Mouse (Mus musculus) frontal cortex, postnatal 36 days (tissue): Measurements from ENCODE around the gene Slc35b3.

Experiments used
- DNase-seq, 2 experiments: peaks; one replicate each; pipeline ENCODE4 v3.0.0; 2022; ENCODE audit warnings: low spot score in 2 of 2

Slc35b3 gene

GRCm38 (mm10) chr13:38938433-38938832, 22.2 kb downstream of the Slc35b3 start:
- DNase-seq, result no peak

DNA sequence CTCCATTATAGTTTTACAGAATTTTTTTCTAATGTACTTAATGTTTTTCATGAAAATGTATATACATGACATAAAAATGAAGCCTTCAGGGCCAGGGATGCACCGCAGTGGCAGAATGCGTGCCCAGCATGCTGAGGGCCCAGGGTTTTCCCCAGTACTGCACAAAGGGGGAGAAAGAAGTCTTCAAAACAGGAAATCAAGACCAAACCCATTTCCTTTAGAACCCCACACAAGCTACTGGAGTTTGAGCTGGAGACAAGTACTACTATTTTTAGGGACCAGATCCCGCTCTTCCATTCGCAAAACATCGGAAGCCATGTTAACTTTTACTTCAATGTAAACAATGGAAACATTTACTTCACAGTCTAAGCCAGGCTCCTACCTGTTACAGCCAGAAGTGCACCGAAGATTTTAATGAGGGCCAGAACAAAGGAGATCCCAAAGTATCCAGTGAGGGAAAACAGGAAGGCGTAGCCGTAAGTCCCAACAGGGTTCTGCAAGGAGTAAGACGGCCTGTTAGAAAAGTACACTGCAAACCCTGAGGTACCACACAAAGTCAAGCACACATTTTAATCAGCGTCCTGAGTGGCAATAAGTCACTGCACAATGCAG, 23.7 kb downstream of the Slc35b3 start:
- DNase-seq, result no peak

DNA sequence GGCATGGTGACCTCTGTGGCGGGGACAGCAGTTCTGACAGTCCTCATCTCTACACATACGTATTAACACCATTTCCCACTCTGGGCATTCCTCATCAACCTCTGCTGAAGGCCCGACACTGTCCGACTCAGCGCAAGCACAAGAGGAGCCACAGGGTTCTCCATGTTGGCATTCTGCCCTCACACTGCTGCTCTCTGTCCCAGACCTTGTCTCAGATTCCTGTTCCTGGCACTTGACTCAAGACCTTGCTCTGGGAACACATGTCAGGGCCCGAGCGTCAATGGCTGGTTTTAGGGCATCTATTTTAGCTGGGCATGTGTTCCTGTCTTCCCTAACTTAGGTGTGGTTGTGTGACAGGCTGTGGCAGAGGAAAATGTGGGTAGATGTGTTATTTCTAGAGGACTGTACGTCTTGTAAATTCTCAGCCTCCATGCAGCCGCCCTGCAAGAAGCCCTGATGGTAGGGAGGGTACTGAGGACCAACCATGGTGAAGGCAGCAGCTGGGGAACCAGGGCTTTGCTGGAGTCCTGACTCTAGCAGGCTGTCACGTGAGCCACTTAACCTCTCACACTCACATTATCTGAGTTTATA, 24.7 kb downstream of the Slc35b3 start:
- peak in 1 of 2 experiments; percentile 19 for DNase-seq

GRCm38 (mm10) chr13:38929843-38930578, 30.7 kb downstream of the Slc35b3 start:
- no peak for DNase-seq

- no peak for DNase-seq
Observed at GRCm38 (mm10) chr13:38922676-38923075, 38.0 kb downstream of the Slc35b3 start.

- DNase-seq, result no peak
Observed at GRCm38 (mm10) chr13:38921306-38921705, 39.4 kb downstream of the Slc35b3 start.

DNA sequence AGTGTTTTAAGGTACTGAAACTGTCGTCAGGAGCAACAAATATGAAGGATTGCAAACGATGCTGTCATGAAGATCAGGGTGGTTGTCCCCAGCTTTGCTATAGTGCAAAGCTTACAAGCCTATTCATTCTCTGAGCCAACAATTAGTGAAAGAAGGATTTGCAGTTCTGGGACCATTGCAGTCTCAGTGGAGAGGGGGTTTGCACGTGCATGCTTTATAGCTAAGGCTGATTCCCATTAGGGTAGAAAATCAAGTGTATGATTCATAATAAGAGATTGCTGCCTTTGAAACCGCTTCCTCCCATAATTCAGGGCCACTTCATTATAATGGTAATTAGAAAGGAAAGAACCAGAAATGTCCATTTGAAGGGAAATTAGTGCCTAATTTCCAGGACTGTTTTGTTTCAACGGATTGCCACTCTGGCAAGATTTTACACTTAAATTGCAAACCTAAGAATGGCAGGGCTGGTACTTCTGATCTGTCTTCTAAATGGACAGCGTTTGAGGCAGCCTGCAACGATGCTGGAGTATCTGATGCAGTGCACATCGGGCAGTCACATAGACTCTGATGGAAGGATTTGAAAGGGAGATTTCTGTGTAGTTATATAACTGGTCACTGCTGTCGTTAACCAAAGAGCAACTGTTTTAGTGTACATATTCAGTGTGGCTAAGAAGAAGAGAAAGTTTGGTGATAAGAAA, 42.3 kb downstream of the Slc35b3 start:
- no peak for DNase-seq

- no peak for DNase-seq
Observed at GRCm38 (mm10) chr13:38917556-38917955, 43.1 kb downstream of the Slc35b3 start.

DNA sequence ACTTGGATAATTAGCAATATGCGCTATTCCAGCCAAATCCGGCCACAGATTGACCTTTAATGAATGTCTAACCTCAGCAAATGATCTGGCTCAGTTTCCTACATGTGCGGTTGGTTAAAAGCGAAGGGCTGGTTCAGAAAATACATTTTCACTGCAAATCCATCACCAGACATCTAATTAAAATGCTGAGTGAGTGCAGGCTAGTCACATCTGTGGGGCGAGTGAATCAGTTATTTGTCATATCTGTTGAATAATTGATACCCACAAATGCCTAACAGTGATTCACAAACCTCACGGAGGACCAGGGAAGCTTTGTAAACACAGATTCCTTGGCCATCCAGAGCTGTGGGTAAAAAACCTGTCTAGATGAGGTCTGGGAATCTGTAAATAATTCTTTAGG, 45.9 kb downstream of the Slc35b3 start:
- DNase-seq, result no peak

DNA sequence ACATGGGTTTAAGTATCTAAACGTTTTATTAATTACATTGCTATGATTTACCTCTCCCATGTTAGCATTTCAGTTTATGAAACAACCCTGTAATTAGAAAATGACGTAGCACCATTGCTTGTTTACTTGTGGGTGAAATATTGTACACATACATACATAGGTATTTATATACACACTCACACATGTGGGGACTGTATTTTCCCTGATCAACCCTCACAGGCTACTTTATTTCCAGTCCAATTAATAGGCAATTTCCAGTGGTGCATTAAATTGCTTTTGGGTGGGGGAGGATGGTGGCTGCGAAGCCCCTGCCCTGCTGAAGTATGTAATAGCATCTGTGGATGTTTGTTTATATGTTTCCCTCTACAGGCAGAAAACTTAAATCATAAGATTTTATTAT, 68.3 kb downstream of the Slc35b3 start:
- DNase-seq, result no peak
